Mouse (Mus musculus): ENCODE data around the gene Gm10803. TPM values are rescaled to one million over a fixed set of nuclear protein-coding genes. Genes with fewer than 3 reads are reported as not detected.

The Gm10803 gene
- polyA plus RNA-seq, 1 experiment from 2014 or later = not detected

DNA sequence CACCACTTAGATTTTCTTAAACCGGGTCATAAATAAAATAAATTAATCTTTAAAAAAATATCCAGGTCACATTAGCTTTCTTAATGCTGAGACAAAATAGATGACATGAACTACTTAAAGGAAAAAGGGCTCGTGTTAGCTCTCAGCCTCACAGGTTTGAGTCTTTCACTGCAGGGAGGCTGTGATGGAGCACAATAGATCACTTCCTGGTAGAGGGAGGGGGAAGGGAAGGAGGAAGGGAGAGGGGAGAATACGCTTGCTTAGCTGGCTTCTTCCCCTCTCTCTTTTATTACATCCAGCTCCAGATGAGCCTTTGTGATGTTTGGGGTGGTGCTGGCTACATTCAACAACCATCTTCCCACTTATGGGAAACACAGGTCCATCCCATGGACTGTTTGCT is 20.9 kb downstream of the Gm10803 start:
- no peak for ATAC-seq (ENCODE audit: low read depth)
- Histone ChIP-seq H3K27ac (ENCODE audit: low read length) (no peak overlapping the region), H3K9me3 (ENCODE audit: control insufficient read depth, low read length) (no peaks in the 10 kb centered on the region), H3K9ac (ENCODE audit: low read length) (no peak overlapping the region), H3K27me3 (ENCODE audit: control insufficient read depth, insufficient read depth, low read depth, low read length) (no peaks in the 10 kb centered on the region), H3K4me2 (ENCODE audit: low read depth, low read length) (no peak overlapping the region), H3K4me3 (ENCODE audit: low read length) (no peak overlapping the region), H3K4me1 (replicated peaks; ENCODE audit: control insufficient read depth, insufficient read depth, low read length) (no peaks in the 10 kb centered on the region), H3K36me3 (ENCODE audit: control insufficient read depth, insufficient read depth, low read length) (no peaks in the 10 kb centered on the region)
- 44% methylated on average over 3 of the region's 3 CpGs for WGBS

DNA sequence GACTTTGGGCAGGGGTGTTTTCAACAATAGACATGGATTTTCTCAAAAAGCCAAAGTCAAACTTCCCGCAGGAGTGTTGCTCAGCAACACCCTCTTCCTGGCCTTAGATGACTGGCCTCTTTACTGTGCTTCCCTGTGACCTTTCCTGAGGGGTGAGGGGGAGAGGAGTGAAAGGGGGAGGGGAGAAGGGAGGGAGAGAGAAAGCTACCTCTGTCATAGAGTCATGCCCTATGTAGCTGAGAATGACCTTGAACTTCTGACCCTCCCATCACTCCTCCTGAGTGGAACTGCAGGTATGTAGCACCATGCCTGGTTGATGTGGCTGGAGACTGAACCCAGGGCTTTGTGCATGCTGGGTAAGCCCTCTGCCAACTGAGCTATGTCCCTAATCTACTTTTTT is 25.5 kb downstream of the Gm10803 start:
- no peaks in the 10 kb centered on the region for H3K9me3 ChIP-seq (ENCODE audit: control insufficient read depth, low read length)
- H3K27ac ChIP-seq (ENCODE audit: low read length) = no peak overlapping the region
- ATAC-seq (ENCODE audit: low read depth) = no peak
- no peaks in the 10 kb centered on the region for H3K36me3 ChIP-seq (ENCODE audit: control insufficient read depth, insufficient read depth, low read length)
- H3K4me2 ChIP-seq (ENCODE audit: low read depth, low read length) = no peak overlapping the region
- 64% methylated on average over 1 of the region's 1 CpGs for WGBS
- no peak overlapping the region for H3K9ac ChIP-seq (ENCODE audit: low read length)
- H3K4me3 ChIP-seq (ENCODE audit: low read length) = no peak overlapping the region
- no peaks in the 10 kb centered on the region for H3K27me3 ChIP-seq (ENCODE audit: control insufficient read depth, insufficient read depth, low read depth, low read length)
- no peaks in the 10 kb centered on the region for H3K4me1 ChIP-seq (replicated peaks; ENCODE audit: control insufficient read depth, insufficient read depth, low read length)

- ATAC-seq (ENCODE audit: low read depth) = no peak
- Histone ChIP-seq H3K27ac (ENCODE audit: low read length) (no peak overlapping the region), H3K9me3 (ENCODE audit: control insufficient read depth, low read length) (no peaks in the 10 kb centered on the region), H3K4me1 (replicated peaks; ENCODE audit: control insufficient read depth, insufficient read depth, low read length) (no peaks in the 10 kb centered on the region), H3K4me3 (ENCODE audit: low read length) (no peak overlapping the region), H3K4me2 (ENCODE audit: low read depth, low read length) (no peak overlapping the region), H3K9ac (ENCODE audit: low read length) (no peak overlapping the region), H3K27me3 (ENCODE audit: control insufficient read depth, insufficient read depth, low read depth, low read length) (no peaks in the 10 kb centered on the region), H3K36me3 (ENCODE audit: control insufficient read depth, insufficient read depth, low read length) (no peaks in the 10 kb centered on the region)
- WGBS = 27% methylated on average over 6 of the region's 6 CpGs
These were observed 27.1 kb downstream of the Gm10803 start for GRCm38 (mm10) chr2:93587446-93587845.

GRCm38 (mm10) chr2:93589875-93590274 is 29.5 kb downstream of the Gm10803 start:
- no peaks in the 10 kb centered on the region for H3K27me3 ChIP-seq (ENCODE audit: control insufficient read depth, insufficient read depth, low read depth, low read length)
- no peaks in the 10 kb centered on the region for H3K9me3 ChIP-seq (ENCODE audit: control insufficient read depth, low read length)
- H3K4me3 ChIP-seq (ENCODE audit: low read length) = no peak overlapping the region
- 62% methylated on average over 4 of the region's 4 CpGs for WGBS
- no peak overlapping the region for H3K4me2 ChIP-seq (ENCODE audit: low read depth, low read length)
- no peak overlapping the region for H3K27ac ChIP-seq (ENCODE audit: low read length)
- no peak overlapping the region for H3K9ac ChIP-seq (ENCODE audit: low read length)
- H3K4me1 ChIP-seq (replicated peaks; ENCODE audit: control insufficient read depth, insufficient read depth, low read length) = no peaks in the 10 kb centered on the region
- ATAC-seq (ENCODE audit: low read depth) = no peak
- H3K36me3 ChIP-seq (ENCODE audit: control insufficient read depth, insufficient read depth, low read length) = no peaks in the 10 kb centered on the region

- Histone ChIP-seq H3K4me2 (ENCODE audit: low read depth, low read length) (no peak overlapping the region), H3K4me1 (replicated peaks; ENCODE audit: control insufficient read depth, insufficient read depth, low read length) (no peaks in the 10 kb centered on the region), H3K9me3 (ENCODE audit: control insufficient read depth, low read length) (no peaks in the 10 kb centered on the region), H3K27me3 (ENCODE audit: control insufficient read depth, insufficient read depth, low read depth, low read length) (no peaks in the 10 kb centered on the region), H3K4me3 (ENCODE audit: low read length) (no peak overlapping the region), H3K9ac (ENCODE audit: low read length) (no peak overlapping the region), H3K36me3 (ENCODE audit: control insufficient read depth, insufficient read depth, low read length) (no peaks in the 10 kb centered on the region), H3K27ac (ENCODE audit: low read length) (no peak overlapping the region)
- no peak for ATAC-seq (ENCODE audit: low read depth)
- WGBS = 40% methylated on average over 2 of the region's 2 CpGs
These were observed 31.3 kb downstream of the Gm10803 start for GRCm38 (mm10) chr2:93591706-93592105.

- Histone ChIP-seq H3K4me2 (ENCODE audit: low read depth, low read length) (no peak overlapping the region), H3K4me3 (ENCODE audit: low read length) (no peak overlapping the region), H3K9me3 (ENCODE audit: control insufficient read depth, low read length) (no peaks in the 10 kb centered on the region), H3K27ac (ENCODE audit: low read length) (no peak overlapping the region), H3K9ac (ENCODE audit: low read length) (no peak overlapping the region), H3K27me3 (ENCODE audit: control insufficient read depth, insufficient read depth, low read depth, low read length) (no peaks in the 10 kb centered on the region), H3K36me3 (ENCODE audit: control insufficient read depth, insufficient read depth, low read length) (no peaks in the 10 kb centered on the region), H3K4me1 (replicated peaks; ENCODE audit: control insufficient read depth, insufficient read depth, low read length) (no peaks in the 10 kb centered on the region)
- 46% methylated on average over 11 of the region's 11 CpGs for WGBS
- ATAC-seq (ENCODE audit: low read depth) = no peak
These were observed 31.9 kb downstream of the Gm10803 start for GRCm38 (mm10) chr2:93592164-93592790.

GRCm38 (mm10) chr2:93593121-93593520 is 32.8 kb downstream of the Gm10803 start:
- 0 out of 2 replicates have a peak, but pooled peaks have one; percentile 45 for ATAC-seq (ENCODE audit: low read depth)
- Histone ChIP-seq H3K36me3 (ENCODE audit: control insufficient read depth, insufficient read depth, low read length) (no peaks in the 10 kb centered on the region), H3K4me3 (ENCODE audit: low read length) (no peak overlapping the region), H3K9me3 (ENCODE audit: control insufficient read depth, low read length) (no peaks in the 10 kb centered on the region), H3K4me1 (replicated peaks; ENCODE audit: control insufficient read depth, insufficient read depth, low read length) (no peaks in the 10 kb centered on the region), H3K27me3 (ENCODE audit: control insufficient read depth, insufficient read depth, low read depth, low read length) (no peaks in the 10 kb centered on the region), H3K27ac (ENCODE audit: low read length) (no peak overlapping the region), H3K4me2 (ENCODE audit: low read depth, low read length) (no peak overlapping the region), H3K9ac (ENCODE audit: low read length) (no peak overlapping the region)
- 54% methylated on average over 10 of the region's 10 CpGs for WGBS

GRCm38 (mm10) chr2:93597145-93597544 is 36.8 kb downstream of the Gm10803 start:
- H3K9ac ChIP-seq (ENCODE audit: low read length) = no peak overlapping the region
- no peaks in the 10 kb centered on the region for H3K4me1 ChIP-seq (replicated peaks; ENCODE audit: control insufficient read depth, insufficient read depth, low read length)
- no peaks in the 10 kb centered on the region for H3K36me3 ChIP-seq (ENCODE audit: control insufficient read depth, insufficient read depth, low read length)
- no peak overlapping the region for H3K27ac ChIP-seq (ENCODE audit: low read length)
- H3K9me3 ChIP-seq (ENCODE audit: control insufficient read depth, low read length) = no peaks in the 10 kb centered on the region
- no peak overlapping the region for H3K4me2 ChIP-seq (ENCODE audit: low read depth, low read length)
- WGBS = 66% methylated on average over 11 of the region's 11 CpGs
- no peak for ATAC-seq (ENCODE audit: low read depth)
- no peaks in the 10 kb centered on the region for H3K27me3 ChIP-seq (ENCODE audit: control insufficient read depth, insufficient read depth, low read depth, low read length)
- no peak overlapping the region for H3K4me3 ChIP-seq (ENCODE audit: low read length)

DNA sequence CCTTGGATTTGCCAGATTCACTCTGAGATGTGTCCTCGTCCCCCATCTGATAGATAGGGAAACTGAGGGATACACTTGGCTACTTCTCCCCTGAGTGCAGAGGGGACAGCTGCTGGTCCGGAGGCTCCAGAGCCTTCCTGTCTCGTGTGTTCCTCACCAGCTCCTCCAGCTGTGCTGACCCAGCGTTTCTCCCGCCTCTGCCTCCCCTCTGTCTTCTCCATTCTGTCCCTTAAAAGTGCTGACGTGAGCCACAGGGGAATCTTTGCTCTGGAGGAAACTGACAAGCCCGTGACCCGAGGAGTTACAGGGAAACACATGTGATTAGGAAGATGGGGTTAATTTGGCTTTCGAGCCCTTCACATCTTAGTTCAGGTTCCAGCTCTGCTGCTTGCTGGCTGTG is 39.4 kb downstream of the Gm10803 start:
- ATAC-seq (ENCODE audit: low read depth) = no peak; the same call in 1 of the 2 replicates
- Histone ChIP-seq H3K36me3 (ENCODE audit: control insufficient read depth, insufficient read depth, low read length) (no peaks in the 10 kb centered on the region), H3K27ac (ENCODE audit: low read length) (no peak overlapping the region), H3K4me3 (ENCODE audit: low read length) (no peak overlapping the region), H3K4me1 (replicated peaks; ENCODE audit: control insufficient read depth, insufficient read depth, low read length) (no peaks in the 10 kb centered on the region), H3K9me3 (ENCODE audit: control insufficient read depth, low read length) (no peaks in the 10 kb centered on the region), H3K9ac (ENCODE audit: low read length) (no peak overlapping the region), H3K27me3 (ENCODE audit: control insufficient read depth, insufficient read depth, low read depth, low read length) (no peaks in the 10 kb centered on the region), H3K4me2 (ENCODE audit: low read depth, low read length) (no peak overlapping the region)
- WGBS = 49% methylated on average over 9 of the region's 9 CpGs
